Mouse (Mus musculus): ENCODE measurements at regions not wholly inside any gene's neighbourhood (a gene's known extent, or its start where the extent isn't known, plus 50 kb on each side); places are given as distances from the start of the nearest gene placed in this dataset.
"Not testable (repeated sequence)": the region's sequence is repeated elsewhere in the genome, so short reads cannot be mapped to it uniquely, and the experiment has no call there.

DNA sequence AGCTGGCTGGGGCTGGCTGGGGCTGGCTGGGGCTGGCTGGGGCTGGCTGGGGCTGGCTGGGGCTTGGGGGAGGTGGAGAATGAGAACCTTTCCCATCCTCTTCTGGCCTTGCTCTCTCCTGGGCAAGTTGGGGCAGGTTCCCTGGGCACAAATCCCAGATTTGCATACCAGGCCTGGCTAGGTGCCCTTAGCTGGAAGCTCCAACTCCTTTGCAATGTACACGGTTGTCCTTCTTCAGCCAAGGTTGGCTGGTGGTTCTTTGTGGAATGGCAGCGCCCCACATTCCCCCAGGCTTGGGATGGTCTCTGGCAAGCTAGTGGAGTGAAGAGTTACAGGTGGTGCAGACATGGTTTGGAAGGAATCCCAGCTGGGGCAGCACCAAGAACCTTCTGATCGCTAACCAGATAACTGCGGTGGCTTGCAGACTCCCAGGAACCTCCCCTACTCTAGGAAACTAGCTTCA is 217.5 kb downstream of the Pten start:
- DNase-seq = peak; percentile 66

DNA sequence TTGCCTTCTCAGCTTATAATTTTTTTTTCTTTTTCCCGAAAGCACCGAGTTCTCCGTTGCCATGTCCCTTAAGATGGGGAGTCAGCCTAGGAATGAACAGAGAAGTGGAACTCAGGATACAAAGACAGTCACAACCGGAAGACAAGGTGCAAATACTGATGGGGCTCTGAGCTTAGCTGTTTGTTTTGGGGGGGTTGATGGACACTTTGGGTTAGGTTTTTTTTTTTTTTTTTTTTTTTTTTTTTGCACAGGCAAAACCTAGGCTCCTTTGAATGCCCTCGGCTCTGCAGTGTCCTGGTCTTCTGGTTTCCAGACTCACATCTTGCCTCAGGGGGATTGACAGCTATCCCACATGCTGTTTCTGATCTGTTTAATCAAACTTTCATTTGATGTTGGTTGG is 218.0 kb downstream of the Pten start:
- DNase-seq = no peak

DNA sequence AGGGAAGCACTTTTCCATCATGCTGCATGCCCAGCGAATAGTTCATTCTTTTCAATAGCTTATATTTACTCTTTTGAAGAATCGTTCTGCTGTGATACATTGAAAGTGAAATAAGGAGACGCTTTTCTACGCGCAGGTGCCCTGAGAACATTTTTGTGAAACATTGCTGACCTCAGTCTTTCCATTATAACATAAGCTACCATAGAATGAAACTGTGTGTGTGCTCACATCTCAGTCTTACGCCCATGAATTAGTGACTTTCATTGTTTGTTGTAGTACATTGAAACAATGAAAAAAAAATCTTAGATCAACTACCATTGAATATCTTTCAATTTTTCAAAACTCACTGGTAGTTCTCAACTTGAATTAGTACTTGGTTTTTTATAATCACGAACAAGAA is 219.2 kb downstream of the Pten start:
- DNase-seq = no peak

DNA sequence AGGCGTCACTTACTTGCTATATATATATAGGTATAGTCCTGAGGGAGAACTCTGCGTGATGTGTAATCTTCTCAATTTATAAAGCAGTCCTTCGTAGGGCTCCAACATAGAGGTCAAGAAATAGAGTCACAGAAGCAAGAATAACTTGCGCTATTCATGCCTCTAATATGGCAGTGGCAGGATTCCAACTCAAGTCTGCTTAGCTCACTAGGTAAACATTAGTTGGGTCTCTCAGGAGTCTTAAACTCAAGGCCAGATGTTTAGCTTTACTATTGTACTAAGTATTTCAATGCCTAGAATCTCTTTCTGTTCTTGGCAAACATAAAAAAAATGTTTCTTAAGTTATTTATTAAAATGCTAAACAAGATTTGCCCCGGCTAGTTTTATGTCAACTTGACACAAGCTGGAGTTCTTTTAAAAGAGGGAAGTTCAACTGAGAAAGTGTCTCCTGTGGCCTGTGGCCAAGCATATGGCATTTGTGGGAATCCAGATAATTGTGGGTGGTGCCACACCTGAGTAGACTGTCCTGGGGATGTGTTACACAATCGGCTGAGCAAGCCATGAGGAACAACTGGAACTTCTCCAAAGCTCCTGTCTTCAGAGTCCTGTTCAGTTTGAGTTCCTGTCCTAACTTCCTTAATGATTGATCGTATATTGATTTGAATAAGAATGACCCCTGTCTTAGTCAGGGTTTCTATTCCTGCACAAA is 220.9 kb downstream of the Pten start:
- no peak for DNase-seq

DNA sequence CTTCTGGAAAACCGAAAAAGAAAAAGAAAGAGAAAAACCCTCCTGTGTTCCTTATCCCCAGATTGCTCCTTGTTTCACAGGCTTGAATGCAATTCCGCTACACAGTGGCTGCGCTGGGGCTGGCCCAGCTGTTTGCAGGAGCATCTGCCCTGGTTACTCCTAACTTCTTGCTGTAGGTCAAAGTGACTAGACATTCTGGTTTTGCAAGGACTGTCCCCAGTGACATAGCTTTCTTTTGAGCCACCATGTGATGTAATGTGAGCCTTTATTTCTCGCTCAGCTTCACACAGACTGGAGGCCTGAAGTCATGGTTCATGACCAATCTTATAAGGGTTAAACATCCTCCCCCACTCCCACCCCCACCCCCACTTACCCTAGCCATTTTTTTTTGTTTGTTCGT is 222.8 kb downstream of the Pten start:
- no peak for DNase-seq

DNA sequence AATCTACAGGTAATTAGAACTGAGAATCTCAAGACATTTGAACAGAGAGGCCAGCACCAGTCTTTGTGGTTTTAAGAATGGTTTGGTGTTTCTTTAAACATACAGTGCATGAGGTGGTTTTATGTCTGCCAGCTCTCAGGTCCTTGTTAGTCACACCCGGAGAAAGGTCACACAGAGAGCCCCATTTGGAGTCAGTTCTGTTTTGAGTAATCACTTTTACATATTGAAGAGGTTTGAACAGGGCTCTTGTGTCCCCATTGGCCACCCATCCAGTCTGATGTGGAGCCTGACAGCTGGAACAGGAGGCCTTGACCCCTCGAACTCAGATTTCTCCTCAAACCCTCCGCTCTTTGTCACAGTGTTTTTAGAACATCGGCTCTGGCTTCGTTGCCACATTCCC is 231.4 kb downstream of the Pten start:
- DNase-seq = no peak

DNA sequence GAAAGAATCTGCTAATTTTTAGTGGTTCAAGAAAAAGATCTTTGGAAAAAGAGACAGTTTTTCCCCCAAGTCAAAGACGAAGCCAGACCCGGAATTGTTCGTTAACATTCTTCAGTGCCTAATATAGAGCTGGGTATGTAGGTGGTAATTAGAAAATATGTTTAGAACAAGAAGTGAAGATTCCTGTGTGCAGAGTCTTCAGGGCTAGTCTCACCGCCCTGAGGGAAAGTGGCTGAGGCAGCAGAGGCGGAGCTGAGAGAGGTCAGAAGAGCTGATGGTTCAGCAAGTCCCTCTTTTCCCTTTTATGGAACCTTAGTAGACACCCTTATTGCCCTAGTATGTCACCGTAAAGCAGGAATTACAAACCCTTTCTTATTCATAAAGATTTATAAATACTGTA is 232.0 kb downstream of the Pten start:
- no peak for DNase-seq

DNA sequence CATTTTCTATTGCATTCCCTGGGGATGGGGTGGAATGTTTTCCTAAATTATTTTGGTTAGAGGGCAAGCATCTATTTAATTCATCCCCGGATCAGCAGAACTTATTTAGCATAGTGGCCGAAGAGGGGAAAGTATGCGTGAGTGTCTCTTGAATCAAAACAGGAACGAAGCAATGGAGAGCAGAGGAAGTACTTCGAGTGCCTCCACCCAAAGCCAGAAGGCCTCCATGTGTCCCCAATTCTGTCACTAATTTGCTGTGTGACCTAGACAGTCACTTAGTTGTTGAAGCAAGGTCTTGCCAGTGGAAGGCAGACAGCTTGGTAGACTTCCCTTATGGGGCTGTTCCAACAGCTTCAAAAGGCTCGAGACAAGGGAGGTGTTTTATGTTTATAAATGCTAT is 233.3 kb downstream of the Pten start:
- DNase-seq = no peak

DNA sequence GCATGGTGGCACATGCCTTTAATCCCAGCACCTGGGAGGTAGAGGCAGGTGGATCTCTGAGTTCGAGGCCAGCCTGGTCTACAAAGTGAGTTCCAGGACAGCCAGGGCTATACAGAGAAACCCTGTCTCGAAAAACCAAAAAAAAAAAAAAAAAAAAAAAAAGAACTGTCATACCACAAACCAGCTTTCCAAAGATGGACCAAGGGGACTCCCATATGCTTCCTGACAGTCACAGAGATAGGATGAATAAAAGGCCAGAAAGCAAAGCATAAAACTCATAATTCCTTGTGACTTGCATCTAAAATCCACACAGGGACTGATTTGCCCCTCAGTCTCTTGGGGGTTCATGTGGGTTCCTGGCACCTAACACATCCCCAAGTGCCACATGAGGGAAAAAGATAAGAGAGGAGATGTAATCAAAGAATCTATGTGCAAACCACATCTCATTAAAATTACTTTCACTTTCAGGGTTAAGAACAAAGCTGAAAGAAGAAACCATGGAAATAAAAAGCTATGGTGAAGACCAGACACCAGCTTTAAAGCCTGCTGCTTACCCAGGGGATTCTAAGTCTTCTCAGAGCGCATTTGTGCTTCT is 241.4 kb downstream of the Pten start:
- DNase-seq = no peak

DNA sequence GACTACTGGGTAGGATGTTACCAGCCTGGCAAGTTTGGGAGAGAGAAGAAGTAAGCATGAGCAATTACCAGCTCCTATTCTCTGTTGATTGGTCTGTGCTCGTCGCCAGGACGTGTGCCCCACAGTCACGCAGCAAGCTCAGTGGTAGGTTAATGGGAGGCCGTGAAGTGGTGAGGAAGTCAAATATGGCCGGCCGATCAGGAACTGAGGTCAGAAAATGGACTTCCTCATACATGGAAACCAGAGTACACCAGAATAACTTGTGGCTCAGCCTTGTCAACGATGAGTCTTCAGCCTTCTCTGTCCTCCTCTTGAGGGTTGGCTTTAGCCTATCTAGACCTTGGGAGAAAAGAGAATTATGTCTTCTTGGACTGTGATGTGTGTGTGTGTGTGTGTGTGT is 250.3 kb downstream of the Pten start:
- no peak for DNase-seq

DNA sequence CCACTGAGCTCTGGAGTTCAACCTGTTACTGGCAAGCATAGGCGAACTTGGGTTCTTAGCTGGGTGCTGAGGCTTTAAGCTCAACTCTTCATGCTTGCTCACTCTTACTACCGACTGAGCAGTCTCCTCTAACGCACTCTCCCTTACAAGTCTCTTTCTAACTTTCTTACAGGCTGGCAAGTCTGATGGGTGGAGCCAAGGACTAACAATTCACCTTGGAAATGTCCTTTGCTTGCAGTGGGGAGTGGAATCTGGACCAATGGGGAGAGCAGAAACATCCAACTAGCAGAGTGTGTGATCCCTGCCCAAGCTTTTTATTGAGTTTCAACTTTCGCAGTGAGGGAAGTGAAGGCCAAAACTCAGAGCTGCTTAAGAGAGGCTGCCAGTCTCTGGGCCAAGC is 250.8 kb downstream of the Pten start:
- DNase-seq = no peak

DNA sequence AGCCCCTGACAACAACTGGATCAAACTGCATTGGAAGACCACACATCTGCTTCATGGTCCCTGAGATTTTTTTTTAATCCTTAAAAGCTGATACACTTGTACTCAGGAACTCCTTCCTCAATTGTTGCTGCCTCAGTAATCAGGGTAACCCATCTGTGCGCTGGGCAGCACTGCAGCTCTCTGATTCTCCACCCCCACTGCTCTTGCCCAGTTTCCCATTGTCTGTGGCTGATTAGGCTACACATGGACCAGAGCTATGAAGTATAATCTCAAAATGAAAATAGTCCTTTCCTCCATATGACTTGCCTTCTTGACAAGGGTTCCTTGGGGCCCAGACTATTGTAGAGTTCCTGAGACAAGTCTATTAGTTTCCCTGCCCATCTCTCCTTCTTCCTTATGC is 251.5 kb downstream of the Pten start:
- no peak for DNase-seq

DNA sequence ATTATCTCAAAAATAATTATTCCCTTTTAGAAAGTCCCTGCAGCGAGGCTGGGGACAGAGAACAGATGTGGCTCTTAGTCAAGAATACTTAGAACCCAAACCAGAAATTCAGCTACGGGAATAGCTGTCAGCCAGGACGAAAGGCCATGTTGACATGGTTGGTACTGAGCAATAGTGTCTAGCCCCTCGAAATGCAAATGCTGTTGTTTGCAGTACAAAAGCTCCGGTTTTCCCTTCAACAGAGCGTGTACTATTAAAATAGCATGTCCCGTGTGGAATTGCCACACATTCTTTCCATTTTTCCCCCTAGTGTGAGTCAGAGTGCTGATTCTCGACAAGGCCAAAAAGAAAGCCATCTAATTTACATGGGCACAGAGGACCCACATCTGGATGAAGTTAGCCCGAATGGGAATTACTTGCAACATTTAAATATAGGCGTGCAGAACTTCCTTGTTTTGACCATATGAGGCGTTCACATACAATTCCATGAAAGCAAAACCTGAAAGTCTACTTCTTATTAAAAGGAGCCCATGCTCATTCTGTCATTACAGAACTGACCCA is 253.7 kb downstream of the Pten start:
- no peak for DNase-seq

DNA sequence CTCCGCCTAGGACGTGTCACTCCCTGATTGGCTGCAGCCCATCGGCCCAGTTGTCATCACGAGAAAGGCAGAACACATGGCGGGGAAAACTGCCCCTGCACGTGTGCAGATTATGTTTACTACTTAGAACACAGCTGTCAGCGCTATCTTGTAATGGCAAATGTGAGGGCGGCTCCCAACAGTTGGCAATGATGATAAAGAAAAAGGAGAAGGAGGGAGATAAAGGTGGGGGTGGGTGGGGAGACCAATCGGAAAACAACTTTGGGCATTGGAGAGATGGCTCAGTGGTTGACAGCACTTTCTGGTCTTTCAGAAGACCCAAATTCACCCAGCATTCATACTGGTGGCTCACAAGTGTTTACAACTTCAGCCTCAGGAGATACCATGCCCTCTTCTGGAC is 257.6 kb downstream of the Pten start:
- DNase-seq = not testable (repeated sequence)

DNA sequence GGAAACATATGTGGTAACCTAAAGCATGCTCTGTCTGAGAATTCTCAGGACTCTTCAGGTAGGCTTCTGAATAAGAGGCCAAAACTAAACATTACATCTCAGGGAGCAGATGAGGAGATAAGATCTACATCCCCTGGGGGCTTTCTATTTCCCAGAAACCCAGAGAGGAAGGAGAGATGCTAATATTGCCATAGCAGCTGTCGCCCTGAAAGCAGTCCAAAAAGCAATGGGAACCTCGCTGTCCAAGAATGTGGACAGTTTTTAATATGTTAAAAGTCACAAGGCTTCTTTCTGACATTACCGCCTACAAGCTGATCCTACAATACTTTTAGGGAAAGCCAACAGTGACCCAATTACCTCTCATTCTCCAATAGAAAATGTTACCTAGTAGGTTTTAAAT is 263.9 kb downstream of the Pten start:
- no peak for DNase-seq

DNA sequence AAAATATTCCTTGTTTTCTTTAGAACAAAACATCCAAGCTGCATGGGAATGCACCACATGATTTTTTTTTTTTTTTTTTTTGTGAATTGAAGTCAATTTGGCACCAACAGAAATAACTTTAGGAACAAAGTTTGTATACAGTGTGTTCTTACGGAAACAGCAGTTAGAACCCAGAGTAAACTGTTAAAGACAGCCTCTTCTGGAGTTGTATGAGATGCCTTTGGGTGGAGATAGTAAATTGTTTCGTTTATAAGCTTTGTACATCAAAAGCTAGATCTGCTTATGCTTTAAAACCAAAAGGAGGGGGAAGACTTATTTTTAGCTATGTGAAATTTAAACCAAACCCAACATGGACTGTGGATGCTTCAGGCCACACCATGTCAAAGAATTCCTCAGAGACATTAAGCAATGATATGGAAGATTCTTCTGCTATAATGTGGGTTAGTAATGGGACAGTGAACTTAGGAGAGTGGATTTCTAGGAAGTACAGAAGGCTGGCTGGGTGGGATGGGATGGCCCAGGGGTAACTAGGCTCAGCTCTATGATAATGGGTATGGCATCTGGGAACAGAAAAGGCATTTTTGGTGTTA is 265.6 kb downstream of the Pten start:
- DNase-seq = no peak

DNA sequence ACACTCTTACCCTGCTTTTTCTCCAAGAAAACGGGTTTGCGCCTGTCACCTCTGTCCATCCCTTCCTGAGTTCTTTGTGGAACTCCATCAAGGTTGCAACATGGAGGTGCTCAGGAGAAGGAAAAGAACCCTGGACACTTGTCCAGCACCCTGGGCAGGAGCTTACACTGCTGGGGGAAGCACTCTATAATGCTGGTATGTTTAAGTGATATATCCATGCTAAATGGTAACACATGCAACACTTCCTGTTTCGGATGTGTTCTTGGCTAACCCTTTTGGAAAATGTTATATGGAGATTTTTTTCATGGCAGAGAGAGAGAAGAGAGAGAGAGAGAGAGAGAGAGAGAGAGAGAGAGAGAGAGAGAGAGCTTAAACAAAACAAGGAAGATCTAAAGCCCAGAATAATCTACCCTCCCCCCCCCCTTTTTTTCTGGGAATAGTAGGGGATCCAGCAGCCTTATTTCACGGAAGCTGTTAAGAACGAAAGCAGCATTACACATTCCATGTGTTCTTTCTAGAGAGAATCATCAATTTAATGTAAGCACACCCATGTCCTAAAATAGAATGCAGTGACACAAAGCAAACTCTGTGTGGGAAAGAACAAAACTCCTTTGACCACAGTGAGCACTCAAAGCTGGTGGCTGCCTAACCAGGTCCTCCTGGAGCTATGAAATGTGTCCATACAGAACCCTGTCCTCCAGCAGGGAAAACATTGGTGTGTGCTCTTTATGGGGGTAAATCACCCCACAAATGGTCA is 272.6 kb downstream of the Pten start:
- DNase-seq = no peak

DNA sequence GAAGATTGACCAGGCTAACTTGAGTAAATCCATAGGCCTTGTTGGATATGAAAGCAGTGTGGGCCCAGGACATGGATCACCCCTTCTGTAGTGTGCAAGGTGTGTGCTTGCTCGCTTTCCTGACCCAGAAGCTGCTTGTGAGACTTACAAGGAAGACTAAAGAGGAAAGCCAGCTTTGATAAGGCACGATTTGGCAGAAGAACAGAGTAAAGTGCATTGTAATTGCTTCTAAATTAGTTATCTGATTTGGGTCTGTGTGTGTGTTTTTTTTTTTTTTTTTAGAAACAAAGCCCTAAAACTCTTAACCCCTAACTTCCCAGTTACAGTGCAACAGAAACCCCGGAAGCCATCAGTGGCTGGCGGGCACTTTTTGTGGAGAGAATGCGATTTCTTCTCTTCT is 283.2 kb downstream of the Pten start:
- DNase-seq = no peak

DNA sequence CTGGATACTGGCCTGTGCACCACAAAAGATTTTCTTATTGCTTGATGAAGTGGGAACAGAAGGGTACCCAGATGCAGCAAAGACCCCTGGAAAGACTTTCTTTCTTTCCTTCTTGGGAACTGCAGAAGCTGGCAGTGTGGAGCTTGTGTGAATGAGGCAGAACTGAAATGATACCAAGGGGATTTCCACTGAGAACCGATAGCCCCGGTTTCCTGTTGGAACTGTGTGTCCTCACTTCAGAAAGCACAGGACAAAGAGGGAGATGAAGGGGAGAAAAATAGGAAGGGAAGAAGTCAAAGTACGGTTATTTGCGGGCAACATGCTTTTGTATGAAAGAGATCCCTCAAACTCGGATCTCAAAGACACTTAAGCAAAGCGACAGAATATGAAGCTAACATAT is 283.7 kb downstream of the Pten start:
- DNase-seq = no peak

DNA sequence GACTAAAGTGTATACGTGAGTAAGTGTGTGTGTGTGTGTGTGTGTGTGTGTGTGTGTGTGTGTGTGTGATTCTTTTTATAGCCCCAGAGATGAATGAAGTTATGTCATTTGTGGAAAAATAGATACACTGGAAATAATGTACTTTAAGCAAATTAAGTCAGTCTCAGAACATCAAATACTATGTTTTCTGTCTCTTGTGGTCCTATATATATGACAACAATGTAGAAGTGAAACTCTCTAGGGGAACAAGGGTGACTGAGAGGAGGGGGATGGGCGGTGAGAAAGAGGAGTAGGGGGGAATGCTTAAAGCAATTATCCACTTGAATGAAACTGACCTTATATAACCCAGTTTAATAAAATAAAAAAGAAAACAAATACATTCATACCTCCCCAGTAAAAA is 285.5 kb downstream of the Pten start:
- DNase-seq = no peak

DNA sequence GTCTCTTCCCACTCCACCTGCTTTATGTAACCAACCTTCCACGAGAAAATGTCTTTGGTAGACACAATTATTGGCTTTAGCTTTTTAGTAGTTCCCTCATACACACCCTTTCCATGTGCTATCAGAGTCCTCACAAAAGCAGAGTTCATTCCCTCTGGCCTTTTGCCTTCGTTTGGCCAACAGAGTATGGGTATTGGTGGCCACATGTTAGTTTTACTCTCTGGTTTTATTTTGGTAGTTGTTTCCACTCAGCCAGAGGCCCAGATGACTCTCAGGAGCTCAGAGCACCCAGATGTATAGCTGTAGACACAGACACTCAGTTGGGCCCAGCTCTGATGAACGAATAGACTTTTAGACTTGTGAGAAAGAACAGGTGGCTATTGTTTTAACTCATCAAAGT is 286.4 kb downstream of the Pten start:
- no peak for DNase-seq

DNA sequence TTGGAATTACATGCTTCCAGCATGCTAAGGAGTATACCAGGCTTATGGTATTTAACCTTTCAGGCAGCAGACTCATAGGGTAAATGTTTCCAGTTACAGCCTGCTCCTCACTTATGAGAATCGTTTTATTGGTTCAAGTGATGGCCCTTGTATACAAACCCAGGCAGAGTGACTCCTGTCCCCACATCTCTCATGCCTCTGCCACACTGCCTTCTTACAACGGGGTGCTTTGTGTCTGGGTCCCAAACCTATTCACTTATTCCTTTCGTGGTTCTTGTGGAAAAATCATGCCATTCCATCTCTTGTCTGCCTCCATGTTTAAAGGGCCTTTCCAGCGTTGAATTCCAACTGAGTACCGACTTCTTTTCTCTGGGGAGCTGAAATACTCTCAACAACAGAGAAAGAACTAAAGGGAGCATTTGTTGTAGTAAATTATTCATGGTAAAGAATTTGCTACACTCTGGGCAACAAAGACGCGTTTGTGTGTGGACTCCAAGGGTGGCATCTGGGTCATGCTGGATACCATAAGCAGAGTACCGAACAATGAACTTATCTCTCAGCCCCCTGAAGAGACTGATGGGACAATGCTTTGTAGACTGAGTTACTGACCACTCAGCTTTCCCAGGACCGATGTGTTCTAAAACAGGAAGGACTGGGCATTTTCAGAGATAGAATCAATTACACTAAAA is 291.6 kb downstream of the Pten start:
- DNase-seq = no peak

All from kidney, adult 11 months (tissue).